In the genomic region with DNA sequence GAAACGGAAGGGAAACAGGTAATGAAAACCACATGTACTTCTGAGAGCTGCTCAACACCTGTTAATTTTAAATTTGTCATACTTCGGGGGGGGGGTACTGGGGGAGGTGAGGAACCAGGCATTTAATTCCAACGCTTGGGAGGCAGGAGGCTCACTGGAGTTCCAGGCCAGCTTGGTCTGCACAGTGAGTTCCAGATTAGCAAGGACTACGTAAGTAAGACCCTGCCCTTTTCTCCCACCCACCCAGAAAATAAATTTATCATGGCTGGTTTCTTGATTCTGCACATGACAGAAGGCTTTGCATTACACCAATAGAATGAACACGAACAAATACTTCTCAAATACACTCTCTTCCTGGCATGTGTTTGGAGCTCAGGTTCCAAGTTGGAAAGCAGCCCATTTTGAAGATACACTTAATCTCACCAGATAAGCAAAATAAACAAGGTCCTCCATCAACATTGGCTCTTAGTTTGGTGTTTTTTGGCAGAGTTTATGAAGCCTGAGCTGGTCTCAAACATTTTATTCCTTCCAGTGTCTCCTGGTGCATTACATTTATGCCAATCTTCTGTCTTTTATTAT, we compare ENCODE assay signal across 8 mouse cellular contexts. TPM values are rescaled to one million over a fixed set of nuclear protein-coding genes. Genes with fewer than 3 reads are reported as not detected.
A peak's percentile ranks its signal among the peaks of the same experiment; 100 is the strongest.
DNase-seq lines count a peak whose midpoint lies in the region; ATAC-seq and TF ChIP-seq lines count a peak whose summit lies in the region.

No protein-coding gene starts in this region.

- WGBS in embryonic facial prominence, embryonic 10.5 days = 22% methylated on average over 5 of the region's 5 CpGs
- WGBS in hindbrain, embryonic 12.5 days = 22% methylated on average over 5 of the region's 5 CpGs

- peaks cover 24% of the 10 kb centered on the region for H3K4me1 ChIP-seq in embryonic facial prominence, embryonic 10.5 days
- H3K4me1 ChIP-seq in hindbrain, embryonic 12.5 days = peaks cover 23% of the 10 kb centered on the region

- H3K9me3 ChIP-seq in embryonic facial prominence, embryonic 10.5 days = no peaks in the 10 kb centered on the region
- no peaks in the 10 kb centered on the region for H3K9me3 ChIP-seq in hindbrain, embryonic 12.5 days (replicated peaks)

- peak overlapping the region; percentile 97 for H3K4me2 ChIP-seq in hindbrain, embryonic 12.5 days (replicated peaks)

- no peak for ATAC-seq in hindbrain, embryonic 12.5 days (ENCODE audit: low FRiP score)

- H3K36me3 ChIP-seq in embryonic facial prominence, embryonic 10.5 days (replicated peaks) = peaks cover 26% of the 10 kb centered on the region
- peaks cover 9% of the 10 kb centered on the region; the same call in 1 of the 2 replicates for H3K36me3 ChIP-seq in hindbrain, embryonic 12.5 days

- H3K27me3 ChIP-seq in embryonic facial prominence, embryonic 10.5 days (replicated peaks; ENCODE audit: low read depth, poor library complexity, severe bottlenecking) = no peaks in the 10 kb centered on the region
- H3K27me3 ChIP-seq in hindbrain, embryonic 12.5 days = no peaks in the 10 kb centered on the region

- TF ChIP-seq CTCF in layer of hippocampus, adult 2 months (conservative IDR thresholded peaks at IDR 0.05) = no peak

- no peak for DNase-seq in layer of hippocampus, adult 2 months (ENCODE audit: low spot score in 2 of 2)
- DNase-seq in layer of hippocampus, postnatal 36 days = no peak
- DNase-seq in embryonic facial prominence, embryonic 10.5 days (ENCODE audit: low spot score) = peak; percentile 9
- DNase-seq in lung, postnatal 10 days = peak; percentile 67
- no peak for DNase-seq in right cerebral cortex, adult 18-20 months
- DNase-seq in cerebellum, postnatal 14 days = no peak
- no peak for DNase-seq in cerebellum, postnatal 4 days (ENCODE audit: low spot score in 2 of 2)

- H3K4me3 ChIP-seq in layer of hippocampus, adult 2 months = peak overlapping the region; percentile 100
- peak overlapping the region; percentile 99 for H3K4me3 ChIP-seq in embryonic facial prominence, embryonic 10.5 days
- peak overlapping the region; percentile 96 for H3K4me3 ChIP-seq in hindbrain, embryonic 12.5 days

- peak overlapping the region; percentile 92; the same call in 1 of the 2 replicates for H3K27ac ChIP-seq in layer of hippocampus, adult 2 months
- H3K27ac ChIP-seq in embryonic facial prominence, embryonic 10.5 days (replicated peaks) = peak overlapping the region; percentile 94
- H3K27ac ChIP-seq in hindbrain, embryonic 12.5 days = no peak overlapping the region

- H3K9ac ChIP-seq in hindbrain, embryonic 12.5 days = peak overlapping the region; percentile 99

RNA-seq across cellular contexts. Expression of gene Med26, which starts 1.3 kb away (rescaled TPM):
- total RNA-seq in layer of hippocampus, adult 2 months (2021) = 10 to 100 TPM; 10.5 to 10.6 TPM
- total RNA-seq in layer of hippocampus, postnatal 36 days (2021) = 10 to 100 TPM in 1 of 2 experiments, 1 to 10 TPM in 1; 9.9 to 11.0 TPM
- polyA plus RNA-seq in embryonic facial prominence, embryonic 10.5 days (2016; fragmentation: Nextera tagmentation; extraction: Ambion mirVana) = 20.1 and 20.2 TPM in 2 replicates
- 17.7 and 22.0 TPM in 2 replicates for polyA plus RNA-seq in hindbrain, embryonic 12.5 days (2016; fragmentation: Nextera tagmentation; extraction: Ambion mirVana)

RNA-seq across cellular contexts. Expression of gene Smim7, which starts 21.5 kb away (rescaled TPM):
- total RNA-seq in layer of hippocampus, adult 2 months (2021) = 100 to 1,000 TPM; 103 to 104 TPM
- total RNA-seq in layer of hippocampus, postnatal 36 days (2021) = 100 to 1,000 TPM; 101 to 105 TPM
- polyA plus RNA-seq in embryonic facial prominence, embryonic 10.5 days (2016; fragmentation: Nextera tagmentation; extraction: Ambion mirVana) = 107 TPM in 2 replicates
- polyA plus RNA-seq in hindbrain, embryonic 12.5 days (2016; fragmentation: Nextera tagmentation; extraction: Ambion mirVana) = 121 and 124 TPM in 2 replicates

RNA-seq across cellular contexts. Expression of gene Tmem38a, which starts 22.5 kb away (rescaled TPM):
- 100 to 1,000 TPM; 115 to 120 TPM for total RNA-seq in layer of hippocampus, adult 2 months (2021)
- total RNA-seq in layer of hippocampus, postnatal 36 days (2021) = 100 to 1,000 TPM; 121 to 127 TPM
- 9.8 and 11.2 TPM in 2 replicates for polyA plus RNA-seq in embryonic facial prominence, embryonic 10.5 days (2016; fragmentation: Nextera tagmentation; extraction: Ambion mirVana)
- polyA plus RNA-seq in hindbrain, embryonic 12.5 days (2016; fragmentation: Nextera tagmentation; extraction: Ambion mirVana) = 14.7 and 14.8 TPM in 2 replicates

RNA-seq across cellular contexts. Expression of gene Slc35e1, which starts 57.0 kb away (rescaled TPM):
- total RNA-seq in layer of hippocampus, adult 2 months (2021) = 10 to 100 TPM; 45.2 to 48.2 TPM
- total RNA-seq in layer of hippocampus, postnatal 36 days (2021) = 10 to 100 TPM; 47.2 to 47.4 TPM
- polyA plus RNA-seq in embryonic facial prominence, embryonic 10.5 days (2016; fragmentation: Nextera tagmentation; extraction: Ambion mirVana) = 20.2 and 22.8 TPM in 2 replicates
- polyA plus RNA-seq in hindbrain, embryonic 12.5 days (2016; fragmentation: Nextera tagmentation; extraction: Ambion mirVana) = 22.2 and 27.8 TPM in 2 replicates

Comparison
In these comparisons a context has a peak if more than half of its experiments do, and no peak if none do; other contexts are left out.
1. DNase-seq: peak in embryonic facial prominence, embryonic 10.5 days (single experiment) and lung, postnatal 10 days (single experiment); none in layer of hippocampus, adult 2 months (0 of 2), layer of hippocampus, postnatal 36 days (0 of 2), right cerebral cortex, adult 18-20 months (single experiment), cerebellum, postnatal 14 days (0 of 2) and cerebellum, postnatal 4 days (0 of 2).
2. Peak in every context shown above with its lines, with median percentiles within 50 percentile points of each other: H3K4me3 ChIP-seq.